Mouse (Mus musculus) liver, embryonic 12.5 days (tissue): ENCODE measurements around the gene 4932438H23Rik. TPM values are rescaled to one million over a fixed set of nuclear protein-coding genes. Genes with fewer than 3 reads are reported as not detected.

Source experiments
- ATAC-seq: fragments of 200-750 bp; cut with Nextera tagmentation; 2 replicates; pipeline ENCODE4 v1.8.0; 2017; ENCODE audit warnings: moderate number of reproducible peaks, mild to moderate bottlenecking, moderate library complexity
- H3K27ac ChIP-seq: fragments of 300-500 bp; sonication (generic); 2 replicates; pipeline ENCODE4 v1.5.1; 2016; ENCODE audit warnings: mild to moderate bottlenecking
- H3K27me3 ChIP-seq: fragments of 300-500 bp; sonication (generic); replicated peaks from 2 replicates; pipeline ENCODE4 v1.6.1; 2016; ENCODE audit warnings: mild to moderate bottlenecking, moderate library complexity
- H3K36me3 ChIP-seq: fragments of 300-500 bp; sonication (generic); 2 replicates; pipeline ENCODE4 v1.6.1; 2016; ENCODE audit warnings: mild to moderate bottlenecking, moderate library complexity
- H3K4me1 ChIP-seq: fragments of 300-500 bp; sonication (generic); 2 replicates; pipeline ENCODE4 v1.6.1; 2016
- H3K4me2 ChIP-seq: fragments of 300-500 bp; sonication (generic); 2 replicates; pipeline ENCODE4 v1.6.1; 2016; ENCODE audit warnings: mild to moderate bottlenecking, moderate library complexity
- H3K4me3 ChIP-seq: fragments of 300-500 bp; sonication (generic); 2 replicates; pipeline ENCODE4 v1.5.1; 2016; ENCODE audit warnings: mild to moderate bottlenecking, moderate library complexity
- H3K9ac ChIP-seq: fragments of 300-500 bp; sonication (generic); 2 replicates; pipeline ENCODE4 v1.6.1; 2016; ENCODE audit warnings: mild to moderate bottlenecking, moderate library complexity
- H3K9me3 ChIP-seq: fragments of 300-500 bp; sonication (generic); replicated peaks from 2 replicates; pipeline ENCODE4 v1.6.1; 2016; ENCODE audit warnings: mild to moderate bottlenecking, moderate library complexity
- WGBS: fragments of 180-500 bp; shearing (Covaris S2); methylation state at CpG from one replicate; pipeline ENCODE4 v1.1.7; 2016; ENCODE audit not compliant: insufficient replicate concordance; 5-methylcytosine and 5-hydroxymethylcytosine counted together
- polyA plus RNA-seq: library from polyadenylated mRNA; unstranded; fragments of >200 nt; fragmentation: Nextera tagmentation; extraction: Ambion mirVana; gene quantifications from 2 replicates; pipeline ENCODE4 v1.2.1, GENCODE M21; 2016

4932438H23Rik gene
- polyA plus RNA-seq, 1 experiment from 2014 or later = not detected

DNA sequence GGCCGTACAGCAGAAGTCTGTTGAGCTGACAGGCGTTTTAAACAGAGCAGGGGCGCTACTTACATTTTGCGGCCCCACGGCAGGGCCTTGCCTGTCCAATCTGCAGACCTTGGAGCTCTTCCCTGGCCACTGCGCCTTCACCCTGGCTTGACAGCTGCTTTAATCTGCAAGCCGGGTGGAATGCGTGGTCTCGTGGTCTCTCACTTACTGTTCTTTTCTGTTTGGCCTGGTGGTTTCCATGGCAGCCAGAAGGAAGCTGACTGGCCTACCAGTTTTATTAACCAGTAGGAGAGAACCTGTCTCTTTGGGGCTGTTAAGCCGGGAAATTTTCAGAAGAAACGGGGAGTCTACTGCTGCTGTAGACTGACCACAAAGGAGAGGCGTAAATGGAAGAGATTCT, 26.0 kb downstream of the 4932438H23Rik start:
- Histone ChIP-seq H3K36me3 (no peaks in the 10 kb centered on the region), H3K9me3 (no peaks in the 10 kb centered on the region), H3K4me1 (no peaks in the 10 kb centered on the region), H3K27me3 (peaks cover 60% of the 10 kb centered on the region), H3K4me2 (no peak overlapping the region), H3K9ac (no peak overlapping the region), H3K4me3 (no peak overlapping the region), H3K27ac (no peak overlapping the region)
- 48% methylated on average over 12 of the region's 12 CpGs for WGBS
- ATAC-seq = no peak

DNA sequence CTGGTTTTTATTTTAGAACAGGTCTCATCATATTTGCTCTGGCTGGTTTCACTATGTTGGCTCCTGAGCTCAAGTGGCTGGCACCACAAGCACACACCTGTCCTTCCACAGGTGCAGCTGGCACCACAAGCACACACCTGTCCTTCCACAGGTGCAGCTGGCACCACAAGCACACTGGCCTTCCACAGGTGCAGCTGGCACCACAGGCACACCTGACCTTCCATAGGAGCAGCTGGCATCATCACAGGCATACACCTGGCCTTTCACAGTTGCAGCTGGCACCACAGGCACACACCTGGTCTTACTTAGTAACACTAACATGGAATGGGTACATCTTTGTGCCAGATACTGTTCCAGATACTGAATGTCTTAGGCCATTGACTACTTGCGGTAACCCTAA, 27.8 kb downstream of the 4932438H23Rik start:
- Histone ChIP-seq H3K9me3 (no peaks in the 10 kb centered on the region), H3K36me3 (no peaks in the 10 kb centered on the region), H3K27me3 (peaks cover 65% of the 10 kb centered on the region), H3K4me1 (no peaks in the 10 kb centered on the region), H3K9ac (no peak overlapping the region), H3K27ac (no peak overlapping the region), H3K4me2 (no peak overlapping the region), H3K4me3 (no peak overlapping the region)
- 90% methylated on average over 1 of the region's 1 CpGs for WGBS
- ATAC-seq = no peak

DNA sequence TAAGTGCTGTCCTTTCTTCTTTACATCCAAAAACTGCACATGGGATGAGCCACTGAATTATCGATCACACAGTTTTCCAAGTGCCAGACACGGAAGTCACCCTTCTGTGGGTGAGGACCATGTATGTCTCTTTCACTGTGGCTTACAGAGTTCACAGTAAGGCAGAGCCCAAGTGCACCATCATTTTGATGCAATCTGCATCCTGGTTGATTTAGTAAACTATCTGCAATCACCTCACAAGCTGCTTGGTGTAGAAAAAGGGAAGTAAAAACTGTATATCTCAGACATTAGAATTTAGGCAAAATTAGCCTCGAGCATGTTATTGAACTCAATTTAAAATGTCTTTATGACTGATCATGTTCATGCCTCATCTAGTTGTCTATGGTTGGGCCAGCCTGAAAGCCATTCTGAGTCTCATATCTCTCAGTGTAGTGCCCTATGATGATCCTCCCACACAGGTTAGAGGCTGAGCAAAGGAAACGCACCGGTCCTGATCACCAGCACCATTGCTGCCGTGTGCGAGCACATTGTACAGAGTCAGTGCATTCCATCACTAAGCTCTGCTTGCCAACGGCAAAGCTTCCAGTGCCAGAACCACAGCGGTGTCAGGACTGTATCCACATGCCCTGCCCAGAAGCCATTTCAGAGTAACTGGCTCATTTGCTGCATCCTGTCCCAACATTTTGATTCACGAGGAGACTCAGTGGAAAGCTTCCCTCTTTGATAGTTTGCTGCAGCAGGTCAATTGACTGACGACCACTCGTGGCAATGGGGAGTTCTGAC, 30.1 kb downstream of the 4932438H23Rik start:
- ATAC-seq = no peak
- peaks cover 58% of the 10 kb centered on the region for H3K27me3 ChIP-seq
- WGBS = 61% methylated on average over 12 of the region's 12 CpGs
- H3K4me3 ChIP-seq = no peak overlapping the region
- no peak overlapping the region for H3K4me2 ChIP-seq
- H3K4me1 ChIP-seq = no peaks in the 10 kb centered on the region
- H3K9me3 ChIP-seq = no peaks in the 10 kb centered on the region
- H3K27ac ChIP-seq = no peak overlapping the region
- no peak overlapping the region for H3K9ac ChIP-seq
- H3K36me3 ChIP-seq = no peaks in the 10 kb centered on the region

DNA sequence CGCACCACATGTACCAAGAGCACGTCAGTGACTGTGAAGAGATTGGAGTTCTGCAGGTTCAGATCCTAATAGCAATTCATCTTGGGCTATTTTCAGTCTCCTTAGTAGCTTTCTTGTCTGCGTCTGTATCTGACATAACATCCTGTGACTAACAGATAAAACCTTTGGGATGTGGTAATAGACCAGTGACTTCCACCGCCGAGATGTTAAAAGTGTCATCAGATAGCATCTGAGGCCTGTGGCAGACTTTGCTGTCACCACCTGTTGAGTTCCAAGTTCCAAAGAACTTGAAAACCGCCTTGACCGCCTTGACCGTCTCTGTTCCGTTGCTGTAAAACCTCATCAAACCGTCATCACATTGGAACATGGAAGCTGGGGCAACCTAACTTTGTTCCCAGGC, 31.1 kb downstream of the 4932438H23Rik start:
- no peaks in the 10 kb centered on the region for H3K4me1 ChIP-seq
- 65% methylated on average over 10 of the region's 10 CpGs for WGBS
- H3K27ac ChIP-seq = no peak overlapping the region
- ATAC-seq = no peak
- H3K4me2 ChIP-seq = no peak overlapping the region
- no peaks in the 10 kb centered on the region for H3K9me3 ChIP-seq
- no peak overlapping the region for H3K9ac ChIP-seq
- peaks cover 54% of the 10 kb centered on the region for H3K27me3 ChIP-seq
- no peaks in the 10 kb centered on the region for H3K36me3 ChIP-seq
- no peak overlapping the region for H3K4me3 ChIP-seq

DNA sequence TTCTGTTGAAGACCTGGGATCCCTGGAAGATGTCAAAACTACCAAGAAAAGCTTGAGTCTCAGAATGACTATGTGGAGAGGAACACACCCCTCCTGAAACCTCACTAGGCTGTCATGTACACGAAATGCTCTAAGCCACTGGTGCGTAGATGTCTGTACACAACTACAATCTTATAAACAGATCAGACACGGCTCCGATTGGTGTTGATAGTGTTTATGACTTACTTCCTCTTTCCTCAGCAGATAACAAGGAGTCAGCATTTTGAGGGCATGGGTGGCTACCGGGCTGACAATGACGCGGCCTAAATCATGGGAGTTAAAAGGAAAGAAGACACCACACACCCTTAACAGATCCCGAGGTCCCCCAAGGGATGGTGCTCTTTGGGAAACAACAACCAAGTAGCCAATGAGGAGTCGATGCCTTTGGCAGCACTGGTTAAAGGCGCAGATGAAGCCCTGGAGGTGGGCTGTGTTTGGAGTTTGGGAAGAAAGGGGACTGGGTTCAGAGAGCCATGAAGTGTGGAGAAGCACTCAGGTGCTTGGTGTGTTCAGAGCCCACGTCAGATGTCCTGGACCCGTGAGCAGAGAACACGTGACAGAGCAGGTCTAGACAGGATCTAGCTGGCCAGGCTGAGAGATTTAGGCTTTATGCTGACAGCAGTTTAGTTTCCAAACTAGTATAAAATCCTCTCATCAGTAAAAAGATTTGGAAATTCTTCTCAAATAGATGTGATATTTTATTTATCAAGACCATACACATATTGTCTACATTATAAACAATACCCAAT, 33.2 kb downstream of the 4932438H23Rik start:
- no peak overlapping the region for H3K4me3 ChIP-seq
- no peak overlapping the region for H3K27ac ChIP-seq
- no peak overlapping the region for H3K4me2 ChIP-seq
- no peaks in the 10 kb centered on the region; the same call in 1 of the 2 replicates for H3K4me1 ChIP-seq
- no peak overlapping the region for H3K9ac ChIP-seq
- H3K27me3 ChIP-seq = peaks cover 47% of the 10 kb centered on the region
- no peak for ATAC-seq
- WGBS = 38% methylated on average over 13 of the region's 13 CpGs
- H3K36me3 ChIP-seq = no peaks in the 10 kb centered on the region
- H3K9me3 ChIP-seq = no peaks in the 10 kb centered on the region

DNA sequence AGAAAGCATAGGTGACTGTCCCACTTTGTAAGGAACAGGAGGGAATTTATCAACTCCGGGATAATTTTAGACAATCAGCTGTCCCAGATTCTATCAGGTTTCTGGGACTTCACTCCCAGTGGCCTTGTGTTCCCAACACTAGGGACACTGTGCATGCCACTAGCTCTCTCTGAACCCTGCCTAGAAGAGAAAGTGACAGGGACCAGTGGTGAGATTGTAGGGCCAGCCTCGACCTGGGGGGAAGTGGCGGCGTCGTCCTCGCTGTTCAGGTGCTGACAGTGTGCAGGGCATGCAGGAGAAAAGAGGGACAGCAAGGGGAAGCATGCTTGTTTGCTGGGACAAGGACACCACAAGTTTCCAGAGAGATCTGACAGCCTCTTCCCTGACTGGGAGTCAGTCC, 37.2 kb downstream of the 4932438H23Rik start:
- Histone ChIP-seq H3K4me3 (no peak overlapping the region), H3K9me3 (no peaks in the 10 kb centered on the region), H3K4me1 (peaks cover 4% of the 10 kb centered on the region; the same call in 1 of the 2 replicates), H3K9ac (no peak overlapping the region), H3K4me2 (no peak overlapping the region), H3K27me3 (peaks cover 34% of the 10 kb centered on the region), H3K27ac (no peak overlapping the region), H3K36me3 (no peaks in the 10 kb centered on the region)
- WGBS = 62% methylated on average over 6 of the region's 6 CpGs
- no peak for ATAC-seq

DNA sequence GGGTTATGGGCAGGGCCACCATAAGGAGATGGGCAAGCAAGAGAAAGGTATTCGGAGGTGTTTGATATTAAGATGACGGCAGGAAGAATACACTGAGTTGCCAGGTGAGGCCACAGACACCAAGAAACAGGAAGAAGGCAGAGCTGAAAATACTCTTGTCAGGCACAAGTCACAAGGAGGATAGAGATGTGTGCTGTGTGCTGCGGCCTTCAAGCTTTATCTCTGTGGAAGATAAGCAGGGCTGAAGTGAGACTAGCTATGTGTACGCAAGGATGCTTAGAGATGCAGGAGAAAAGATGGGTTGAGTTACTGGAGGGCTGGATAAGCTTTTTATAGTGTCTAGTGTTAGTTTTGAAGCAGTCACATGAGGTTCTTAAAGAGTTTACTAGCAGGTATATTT, 37.7 kb downstream of the 4932438H23Rik start:
- no peaks in the 10 kb centered on the region for H3K36me3 ChIP-seq
- no peak overlapping the region for H3K27ac ChIP-seq
- H3K4me2 ChIP-seq = no peak overlapping the region
- ATAC-seq = no peak
- H3K27me3 ChIP-seq = peaks cover 30% of the 10 kb centered on the region
- H3K9ac ChIP-seq = no peak overlapping the region
- peaks cover 4% of the 10 kb centered on the region; the same call in 1 of the 2 replicates for H3K4me1 ChIP-seq
- H3K9me3 ChIP-seq = no peaks in the 10 kb centered on the region
- 46% methylated on average over 4 of the region's 4 CpGs for WGBS
- no peak overlapping the region for H3K4me3 ChIP-seq

DNA sequence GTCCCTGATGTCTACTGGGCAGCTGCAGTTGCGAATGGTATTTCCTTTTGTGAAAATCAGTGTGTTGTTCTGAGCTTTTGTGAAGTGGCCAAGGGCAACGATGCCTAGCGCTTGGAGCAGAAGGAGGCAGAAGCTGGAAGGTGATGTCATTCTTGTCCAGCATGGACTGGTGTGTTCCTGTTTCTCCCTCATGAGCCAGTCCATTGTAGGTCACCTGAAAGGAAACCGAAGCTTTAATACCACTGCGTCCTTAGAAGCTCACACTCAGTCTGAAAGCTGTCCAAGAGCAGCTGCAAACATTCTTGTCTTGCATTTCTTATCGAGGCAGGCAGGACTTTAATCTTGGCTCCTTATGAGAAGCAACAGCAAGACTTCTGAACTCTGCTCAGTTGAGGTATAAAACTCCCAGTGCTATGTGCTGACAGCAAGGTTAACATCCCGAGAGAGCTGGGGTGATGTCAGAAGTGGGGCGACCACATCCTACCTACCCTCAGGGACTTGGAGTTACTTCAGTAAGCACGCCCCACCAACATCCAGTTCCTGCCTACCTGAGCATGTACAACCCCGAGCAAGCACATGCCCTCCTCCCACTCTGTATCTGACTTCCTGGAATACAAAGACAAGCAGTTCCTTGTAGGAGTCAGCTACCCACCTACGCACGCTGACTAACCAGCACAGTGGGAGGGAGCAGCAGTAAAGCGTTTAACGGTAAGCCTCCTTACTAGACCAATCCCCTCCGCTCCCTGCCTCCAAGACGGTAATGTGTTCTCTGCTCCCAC, 38.7 kb downstream of the 4932438H23Rik start:
- Histone ChIP-seq H3K9me3 (no peaks in the 10 kb centered on the region), H3K36me3 (no peaks in the 10 kb centered on the region), H3K27me3 (peaks cover 34% of the 10 kb centered on the region), H3K9ac (no peak overlapping the region), H3K27ac (no peak overlapping the region), H3K4me3 (no peak overlapping the region), H3K4me1 (peaks cover 4% of the 10 kb centered on the region; the same call in 1 of the 2 replicates), H3K4me2 (no peak overlapping the region)
- no peak for ATAC-seq
- WGBS = 49% methylated on average over 16 of the region's 16 CpGs

DNA sequence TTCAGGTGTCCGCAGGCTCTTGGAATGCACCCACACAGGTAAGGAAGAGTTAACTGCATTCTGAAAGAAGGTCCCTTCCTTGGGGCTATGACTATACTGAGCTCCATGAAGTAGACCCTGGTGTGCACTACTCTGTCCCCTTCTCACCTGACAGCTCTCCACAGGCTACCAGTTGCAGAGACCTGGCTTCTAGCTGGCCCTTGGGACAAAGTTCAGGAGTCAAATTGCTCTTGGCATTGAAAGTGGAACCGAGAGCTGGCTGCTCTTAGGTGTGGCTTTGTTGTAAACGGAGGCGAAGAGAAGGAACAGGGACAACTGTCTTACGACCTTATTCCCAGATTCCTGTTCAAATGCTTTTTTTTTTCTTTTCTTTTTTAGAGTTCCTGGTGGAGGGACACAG, 39.8 kb downstream of the 4932438H23Rik start:
- WGBS = 68% methylated on average over 5 of the region's 5 CpGs
- ATAC-seq = no peak
- Histone ChIP-seq H3K9me3 (no peaks in the 10 kb centered on the region), H3K4me3 (no peak overlapping the region), H3K27ac (no peak overlapping the region), H3K4me1 (peaks cover 4% of the 10 kb centered on the region; the same call in 1 of the 2 replicates), H3K36me3 (no peaks in the 10 kb centered on the region), H3K4me2 (no peak overlapping the region), H3K9ac (no peak overlapping the region), H3K27me3 (peaks cover 33% of the 10 kb centered on the region)

DNA sequence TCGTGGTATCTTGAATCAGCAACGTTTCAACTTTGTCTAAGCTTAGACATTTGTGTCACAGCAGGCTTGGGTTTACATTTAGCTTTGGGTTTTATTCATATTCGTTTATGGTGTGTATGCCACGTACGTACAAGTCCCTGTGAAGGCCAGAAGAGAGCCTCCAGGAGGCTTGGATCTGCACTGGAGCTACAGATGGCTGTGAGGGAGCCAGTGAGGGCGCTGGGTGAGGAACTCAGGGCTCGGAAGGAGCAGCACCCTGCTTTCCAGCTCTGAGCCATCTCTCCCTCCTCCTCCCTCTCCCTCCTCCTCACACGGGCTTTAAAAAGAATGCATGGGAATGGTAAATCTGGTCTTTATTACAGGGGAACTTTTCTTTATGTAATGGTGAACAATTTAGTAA, 41.3 kb downstream of the 4932438H23Rik start:
- Histone ChIP-seq H3K27me3 (peaks cover 28% of the 10 kb centered on the region; the same call in 1 of the 2 replicates), H3K4me1 (peaks cover 4% of the 10 kb centered on the region; the same call in 1 of the 2 replicates), H3K4me2 (no peak overlapping the region), H3K9me3 (no peaks in the 10 kb centered on the region), H3K9ac (no peak overlapping the region), H3K4me3 (no peak overlapping the region), H3K27ac (no peak overlapping the region), H3K36me3 (no peaks in the 10 kb centered on the region)
- ATAC-seq = no peak
- WGBS = 53% methylated on average over 8 of the region's 8 CpGs

DNA sequence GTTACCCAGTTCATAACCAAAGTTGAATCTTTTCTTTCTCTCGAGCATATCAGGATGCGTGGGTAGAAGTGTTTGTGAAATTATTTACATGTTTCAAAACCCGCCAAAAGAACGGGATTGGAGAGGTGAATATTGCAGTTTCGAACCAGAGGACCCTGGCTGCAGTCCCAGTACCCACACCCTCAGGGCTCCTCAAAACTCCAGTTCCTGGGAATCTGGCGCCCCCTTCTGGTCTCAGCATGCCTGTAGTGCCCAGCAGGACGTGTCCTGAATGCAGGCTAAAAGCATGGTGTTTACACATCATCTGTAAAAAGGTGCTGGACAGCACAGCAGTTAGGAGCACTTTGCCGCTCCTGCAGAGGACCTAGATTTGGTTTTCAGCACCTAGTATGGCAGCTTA, 49.4 kb downstream of the 4932438H23Rik start:
- Histone ChIP-seq H3K4me3 (peak overlapping the region; percentile 96), H3K4me2 (peak overlapping the region; percentile 79)
- WGBS = 50% methylated on average over 8 of the region's 8 CpGs

More for the DNA sequence above, 49.4 kb downstream of the 4932438H23Rik start:
- Histone ChIP-seq H3K27me3 (peaks cover 16% of the 10 kb centered on the region), H3K4me1 (peaks cover 33% of the 10 kb centered on the region), H3K9me3 (no peaks in the 10 kb centered on the region), H3K27ac (no peak overlapping the region), H3K9ac (0 out of 2 replicates have a peak overlapping the region, but pooled peaks have one; percentile 98), H3K36me3 (peaks cover 16% of the 10 kb centered on the region)
- ATAC-seq = no peak
